Mouse (Mus musculus) c-Kit-positive CD71-negative TER-119-negative erythroid progenitor cells, embryonic 14.5 days (primary cell): ENCODE measurements around the gene Notch2.

Experiments used
- DNase-seq: peaks from one replicate; pipeline ENCODE4 v3.0.0-alpha.2; 2013; ENCODE audit warnings: low read depth

The Notch2 gene

GRCm38 (mm10) chr3:97994818-97995217, 18.5 kb upstream of the Notch2 start:
- no peak for DNase-seq

GRCm38 (mm10) chr3:97998349-97998748, 15.0 kb upstream of the Notch2 start:
- no peak for DNase-seq

GRCm38 (mm10) chr3:98003558-98003957, 9.8 kb upstream of the Notch2 start:
- DNase-seq: no peak

GRCm38 (mm10) chr3:98004231-98004630, 9.1 kb upstream of the Notch2 start:
- no peak for DNase-seq

GRCm38 (mm10) chr3:98005306-98005705, 8.0 kb upstream of the Notch2 start:
- DNase-seq: no peak

- DNase-seq: no peak
These were observed 7.2 kb upstream of the Notch2 start for GRCm38 (mm10) chr3:98006046-98006691.

- no peak for DNase-seq
These were observed 6.4 kb upstream of the Notch2 start for GRCm38 (mm10) chr3:98006973-98007372.

- no peak for DNase-seq
These were observed 5.2 kb upstream of the Notch2 start for GRCm38 (mm10) chr3:98008143-98008542.

GRCm38 (mm10) chr3:98009190-98009840, 4.0 kb upstream of the Notch2 start:
- no peak for DNase-seq

- no peak for DNase-seq
These were observed 284 bp upstream of the Notch2 start for GRCm38 (mm10) chr3:98013086-98013400.

- no peak for DNase-seq
These were observed 2.2 kb downstream of the Notch2 start for GRCm38 (mm10) chr3:98015205-98016171.

GRCm38 (mm10) chr3:98016901-98017591, 3.7 kb downstream of the Notch2 start:
- no peak for DNase-seq

GRCm38 (mm10) chr3:98018187-98018586, 4.9 kb downstream of the Notch2 start:
- DNase-seq: no peak

GRCm38 (mm10) chr3:98020431-98021229, 7.3 kb downstream of the Notch2 start:
- DNase-seq: no peak

GRCm38 (mm10) chr3:98024288-98024848, 11.0 kb downstream of the Notch2 start:
- no peak for DNase-seq

- DNase-seq: no peak
These were observed 12.2 kb downstream of the Notch2 start for GRCm38 (mm10) chr3:98025521-98025920.

- no peak for DNase-seq
These were observed 12.9 kb downstream of the Notch2 start for GRCm38 (mm10) chr3:98025921-98026880.

GRCm38 (mm10) chr3:98027371-98027774, 14.0 kb downstream of the Notch2 start:
- no peak for DNase-seq

GRCm38 (mm10) chr3:98028072-98028471, 14.7 kb downstream of the Notch2 start:
- DNase-seq: no peak

- DNase-seq: no peak
These were observed 15.6 kb downstream of the Notch2 start for GRCm38 (mm10) chr3:98028936-98029335.
